Mouse (Mus musculus) G1E-ER4 (cell line): ENCODE data around the gene Dlgap4. TPM values are rescaled to one million over a fixed set of nuclear protein-coding genes. Genes with fewer than 3 reads are reported as not detected.
A peak's percentile ranks its signal among the peaks of the same experiment; 100 is the strongest.

ENCODE experiments used
- GATA1 ChIP-seq: IDR thresholded peaks from one replicate; pipeline ENCODE4 v1.8.0; 2012; ENCODE audit warnings: low read length, inconsistent platforms
- polyA plus RNA-seq: library from polyadenylated mRNA; stranded (reverse); fragments of >175 nt; gene quantifications from 2 replicates; pipeline ENCODE4 v1.2.3, GENCODE M21; 2012

Gene Dlgap4
- polyA plus RNA-seq, 1 experiment: 63.0 TPM

DNA sequence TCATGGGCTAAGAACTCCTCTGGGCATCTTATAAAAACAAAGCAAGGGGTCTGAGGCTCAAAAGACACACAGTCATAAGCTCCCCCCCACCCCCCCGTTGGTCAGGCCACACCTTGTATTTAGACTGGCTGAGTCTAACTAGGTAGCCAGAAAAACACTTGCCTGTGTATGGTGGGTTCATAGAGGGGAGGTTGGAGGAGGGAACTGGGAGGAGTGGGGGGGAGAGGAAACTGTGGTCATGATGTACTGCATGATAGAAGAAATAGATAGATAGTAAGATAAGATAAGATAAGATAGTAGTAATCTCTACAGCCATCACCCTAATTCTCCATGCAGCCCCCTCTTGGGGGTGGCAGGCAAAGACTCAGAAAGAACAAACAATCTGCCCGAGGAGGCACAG, 166.0 kb downstream of the Dlgap4 start:
- no peak for TF ChIP-seq GATA1

DNA sequence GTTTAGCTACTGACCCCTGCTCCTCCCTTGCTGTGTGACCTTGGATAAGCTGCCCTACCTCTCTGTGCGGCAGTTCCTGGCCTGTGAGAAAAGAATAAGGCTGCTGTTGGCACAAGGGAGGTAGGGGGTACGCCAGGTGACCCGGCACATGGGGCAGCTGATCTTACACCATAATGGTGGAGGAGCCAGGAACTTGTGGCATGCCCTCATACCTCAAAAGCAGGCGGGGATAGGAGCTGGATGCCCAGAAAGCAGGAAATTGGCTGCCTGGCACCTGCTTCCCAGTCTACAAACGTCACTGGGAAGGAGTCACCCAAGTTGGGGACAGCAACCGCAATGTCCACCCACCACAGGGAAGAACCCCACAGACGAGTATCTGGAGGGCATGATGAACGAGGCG, 166.6 kb downstream of the Dlgap4 start:
- TF ChIP-seq GATA1: no peak

DNA sequence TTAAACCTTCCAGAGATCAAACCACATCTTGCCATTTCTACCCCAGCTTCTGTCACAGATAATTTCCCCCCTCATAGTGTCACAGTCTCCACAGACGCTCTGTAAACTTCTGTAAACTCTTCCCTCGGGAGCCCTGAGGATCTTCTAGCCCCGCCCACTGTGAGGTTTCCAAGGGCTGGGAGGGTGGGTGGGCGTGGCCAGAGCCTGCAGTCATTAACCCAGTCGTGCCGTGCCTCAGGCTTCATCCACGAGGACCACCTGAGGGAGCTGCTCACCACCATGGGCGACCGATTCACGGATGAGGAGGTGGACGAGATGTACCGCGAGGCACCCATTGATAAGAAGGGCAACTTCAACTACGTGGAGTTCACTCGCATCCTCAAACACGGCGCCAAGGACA, 167.2 kb downstream of the Dlgap4 start:
- TF ChIP-seq GATA1: no peak

DNA sequence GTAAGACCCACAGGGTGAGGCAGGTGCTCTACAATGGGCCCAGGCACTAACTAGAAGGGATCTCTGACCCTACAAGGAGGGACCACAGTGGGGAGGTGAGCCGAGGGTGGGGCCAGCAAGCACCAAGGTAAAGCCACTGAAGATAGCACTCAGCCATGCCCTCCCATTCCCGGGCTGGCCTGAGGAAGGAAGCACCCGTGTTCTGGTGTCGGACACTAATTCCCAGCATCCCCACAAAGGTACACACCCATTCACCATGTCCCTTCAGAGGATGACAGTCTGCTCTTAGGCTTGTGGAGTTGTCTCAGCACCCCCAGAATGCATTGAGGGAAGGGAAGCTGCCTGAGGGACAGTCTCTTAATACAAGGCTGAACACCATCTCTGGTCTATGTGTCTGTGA, 167.8 kb downstream of the Dlgap4 start:
- no peak for TF ChIP-seq GATA1

DNA sequence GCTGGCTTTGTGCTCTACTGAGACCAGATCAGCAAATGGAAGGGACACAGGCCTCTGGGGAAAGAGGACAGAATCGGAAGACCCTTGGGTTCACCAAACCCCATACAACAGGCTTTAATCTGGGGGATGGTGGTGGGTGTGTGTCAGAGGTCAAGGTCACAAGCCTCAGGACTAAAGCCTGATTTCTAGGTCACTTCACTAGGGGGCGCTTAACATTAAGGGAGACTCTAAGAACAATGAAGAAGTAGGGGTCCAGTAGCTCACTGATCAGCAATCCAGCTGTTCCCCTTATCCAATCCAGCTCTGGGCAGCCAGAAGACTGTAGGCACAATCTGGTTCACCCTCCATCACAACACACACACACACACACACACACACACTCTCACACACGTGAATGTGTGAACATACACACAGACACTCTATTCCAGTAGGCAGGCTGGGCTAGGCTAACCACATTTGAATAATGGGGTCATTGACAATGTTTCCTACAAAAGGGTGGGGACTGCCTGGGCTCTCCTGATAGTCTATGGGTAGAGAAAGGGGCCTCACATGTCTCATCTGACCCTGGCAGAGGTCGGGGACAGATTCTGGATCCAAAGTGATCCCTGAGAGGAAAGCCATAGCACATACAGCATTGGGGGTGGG, 168.5 kb downstream of the Dlgap4 start:
- TF ChIP-seq GATA1: peak; percentile 13

DNA sequence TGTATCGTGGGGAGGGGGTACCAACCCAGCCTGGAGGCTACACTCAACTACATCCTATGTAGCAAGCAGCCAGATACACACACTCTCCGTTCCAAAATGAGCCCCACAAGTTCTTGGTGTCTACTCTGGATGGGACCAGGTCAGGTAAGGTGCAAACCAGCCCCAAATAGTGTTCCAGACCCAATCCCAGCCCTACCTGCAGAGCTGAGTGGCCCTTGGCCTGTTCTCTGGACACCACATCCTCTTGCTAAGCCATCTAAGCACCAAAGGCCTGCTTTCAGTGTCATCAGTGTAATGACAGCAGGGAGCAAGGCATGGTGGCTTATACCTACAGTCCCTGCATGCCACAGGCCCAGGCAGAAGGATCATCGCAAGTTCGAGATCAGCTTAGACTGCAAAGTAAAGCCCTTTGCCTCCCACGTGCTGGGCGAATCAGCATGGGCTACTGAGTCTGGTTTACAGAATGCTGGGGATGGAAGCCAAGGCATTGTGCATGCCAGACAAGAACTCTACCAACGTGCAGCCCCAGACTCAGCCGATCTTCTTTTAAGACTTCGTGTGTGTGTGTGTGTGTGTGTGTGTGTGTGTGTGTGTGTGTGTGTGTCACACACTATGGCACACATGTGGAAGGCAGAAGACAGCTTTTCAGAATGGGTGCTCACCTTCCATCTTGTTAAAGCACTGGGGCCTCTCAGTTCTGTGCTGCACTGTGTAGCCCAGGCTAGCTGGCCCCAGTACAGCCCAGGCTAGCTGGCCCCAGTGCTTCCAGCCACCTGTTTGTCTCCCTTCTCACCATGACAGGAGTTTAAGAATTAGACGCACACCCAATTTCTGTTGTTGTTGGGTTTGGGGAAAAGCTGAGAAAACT, 169.2 kb downstream of the Dlgap4 start:
- no peak for TF ChIP-seq GATA1

DNA sequence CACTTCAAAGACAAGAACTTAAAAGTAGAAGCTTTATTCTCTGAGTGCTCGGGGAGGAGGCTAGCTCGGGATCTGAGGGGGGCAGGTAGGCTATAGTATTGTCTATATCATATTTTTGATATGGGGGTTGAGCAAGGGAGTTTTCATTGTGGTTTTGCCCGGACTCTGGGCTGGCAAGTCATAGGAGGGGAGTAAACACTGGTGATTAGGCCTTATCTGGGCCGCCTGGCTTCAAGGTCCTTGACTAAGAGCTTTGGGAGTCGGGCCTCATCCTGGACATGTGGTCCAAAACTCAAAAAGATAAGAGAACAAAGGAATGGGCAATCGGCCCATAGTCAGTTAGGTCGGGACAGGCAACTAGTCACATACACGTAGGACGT, 169.8 kb downstream of the Dlgap4 start:
- peak; percentile 92 for TF ChIP-seq GATA1

DNA sequence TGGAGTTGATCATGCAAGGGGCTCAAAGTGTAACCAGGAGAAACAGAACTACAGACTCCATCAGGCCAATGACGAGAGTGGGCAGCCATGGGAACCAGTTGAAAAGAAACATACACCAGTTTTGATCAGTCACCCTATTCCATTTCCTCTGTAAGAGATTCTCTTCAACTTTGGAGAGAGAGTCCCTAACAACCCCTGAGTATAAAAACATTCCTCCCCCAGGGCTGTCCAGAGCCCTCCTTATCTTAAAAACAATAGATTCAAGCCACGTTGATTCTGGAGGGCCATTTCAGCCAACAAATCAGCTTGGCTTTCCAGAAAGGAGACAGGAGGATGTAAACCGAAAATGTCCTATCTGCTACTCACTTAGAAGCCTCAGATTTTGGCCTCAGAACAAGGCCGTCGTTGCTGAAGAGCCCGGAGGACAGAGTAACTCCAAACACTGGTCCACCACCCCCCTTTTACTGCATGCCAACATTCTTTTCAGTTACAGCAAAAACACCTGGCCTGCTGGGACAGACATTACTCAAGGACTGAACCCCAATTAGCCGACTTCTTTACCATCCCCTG, 170.6 kb downstream of the Dlgap4 start:
- no peak for TF ChIP-seq GATA1

DNA sequence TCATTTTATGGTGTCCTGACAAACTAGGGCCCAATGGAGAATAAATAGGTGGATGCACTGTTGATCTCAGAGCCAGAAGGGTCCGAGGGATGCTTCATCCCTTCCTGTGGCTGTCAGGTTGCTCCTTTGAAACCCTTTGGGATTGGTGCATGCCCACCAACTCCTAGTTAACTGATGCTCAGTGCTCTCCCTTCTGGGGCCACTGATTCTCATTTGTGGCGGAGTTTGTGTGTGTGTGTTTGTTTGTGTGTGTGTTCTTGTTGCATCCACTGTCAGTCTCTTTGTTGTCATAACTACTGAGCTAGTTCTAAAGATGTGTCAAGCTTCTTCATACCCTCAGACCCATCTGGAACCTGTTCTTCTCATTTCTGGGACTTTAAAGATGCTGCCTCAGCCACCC, 171.4 kb downstream of the Dlgap4 start:
- no peak for TF ChIP-seq GATA1

DNA sequence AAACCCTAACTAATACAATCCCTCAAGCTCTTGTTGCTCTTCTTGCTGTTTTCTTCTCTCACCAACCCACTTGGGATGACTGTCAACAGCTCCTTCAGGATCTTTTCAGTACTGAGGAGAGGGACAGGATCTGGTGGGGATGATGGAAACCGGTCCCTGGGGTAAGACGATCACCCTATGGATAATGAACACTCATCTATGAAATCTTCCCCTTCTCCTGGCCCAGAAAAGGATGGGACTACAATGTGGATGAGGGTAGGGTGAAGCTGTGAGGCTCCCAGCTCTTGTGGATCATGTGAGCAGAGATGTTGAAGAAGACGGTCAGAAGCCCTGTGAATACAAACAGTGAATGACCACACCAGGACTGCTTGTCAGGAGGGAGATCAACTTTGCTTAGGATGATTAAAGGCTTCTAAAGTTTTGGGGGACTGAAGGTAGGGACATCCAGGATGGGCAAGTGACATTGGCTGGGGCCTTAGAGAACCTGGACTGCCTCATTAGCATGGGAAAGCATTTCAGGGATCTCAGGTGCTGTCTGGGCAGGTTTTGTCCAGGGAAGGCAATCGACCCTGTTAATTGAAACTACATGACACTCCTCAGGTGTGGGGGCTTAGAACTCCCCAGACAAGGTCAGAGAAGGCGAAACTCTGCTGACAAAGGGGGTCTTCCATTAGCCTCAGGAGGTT, 173.7 kb downstream of the Dlgap4 start:
- no peak for TF ChIP-seq GATA1

DNA sequence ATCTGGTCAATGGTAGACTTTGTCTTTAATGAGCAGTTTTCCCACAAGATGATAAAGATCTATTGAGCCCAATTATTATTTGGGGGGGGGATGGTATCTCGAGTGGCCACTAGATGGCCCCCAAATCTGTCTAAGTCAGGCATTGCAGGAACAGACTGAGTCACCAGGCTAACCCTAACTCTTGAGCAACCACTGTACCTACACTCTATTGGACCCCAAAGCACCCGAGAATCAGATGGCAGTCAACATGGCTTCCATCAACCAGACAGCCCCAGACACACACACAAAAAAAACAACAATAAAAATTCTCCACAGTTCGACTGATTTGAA, 174.2 kb downstream of the Dlgap4 start:
- no peak for TF ChIP-seq GATA1

DNA sequence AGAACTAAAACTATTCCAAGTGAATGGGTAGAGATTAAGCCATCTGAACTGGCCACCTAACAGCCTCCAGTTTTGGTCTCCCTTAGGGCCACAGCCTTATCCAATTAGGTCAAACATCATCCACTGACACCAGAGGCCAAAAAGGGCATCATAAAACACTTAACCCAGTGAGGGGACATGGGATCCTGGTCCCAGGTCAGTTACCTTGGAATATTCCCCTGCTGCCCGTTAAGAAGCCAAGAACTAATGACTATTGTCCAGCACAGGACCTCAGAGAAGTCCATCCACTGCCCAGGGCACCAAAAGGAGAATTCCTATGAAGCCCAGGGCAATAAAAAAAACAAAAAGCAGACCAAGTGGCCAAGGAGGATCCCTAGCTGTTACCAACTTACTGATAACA, 175.3 kb downstream of the Dlgap4 start:
- no peak for TF ChIP-seq GATA1

DNA sequence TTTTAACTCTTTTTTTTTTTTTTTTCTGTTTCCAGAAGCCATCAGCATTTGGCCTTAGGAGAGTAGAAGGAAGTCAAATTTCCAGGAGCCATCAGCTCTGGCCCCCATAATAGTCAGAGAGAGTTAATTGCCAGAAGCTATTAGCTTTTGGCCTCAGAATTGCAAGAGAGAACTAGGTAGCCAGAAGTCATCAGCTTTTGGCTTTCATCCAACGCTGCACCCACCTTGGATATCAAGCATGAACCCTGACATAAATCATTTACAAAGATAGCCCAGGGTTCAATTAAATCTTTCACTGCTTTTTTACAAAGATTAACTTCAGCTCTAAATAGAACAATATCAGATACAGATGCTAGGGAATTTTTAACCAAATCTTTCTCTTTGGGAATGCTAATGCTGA, 185.0 kb downstream of the Dlgap4 start:
- no peak for TF ChIP-seq GATA1

DNA sequence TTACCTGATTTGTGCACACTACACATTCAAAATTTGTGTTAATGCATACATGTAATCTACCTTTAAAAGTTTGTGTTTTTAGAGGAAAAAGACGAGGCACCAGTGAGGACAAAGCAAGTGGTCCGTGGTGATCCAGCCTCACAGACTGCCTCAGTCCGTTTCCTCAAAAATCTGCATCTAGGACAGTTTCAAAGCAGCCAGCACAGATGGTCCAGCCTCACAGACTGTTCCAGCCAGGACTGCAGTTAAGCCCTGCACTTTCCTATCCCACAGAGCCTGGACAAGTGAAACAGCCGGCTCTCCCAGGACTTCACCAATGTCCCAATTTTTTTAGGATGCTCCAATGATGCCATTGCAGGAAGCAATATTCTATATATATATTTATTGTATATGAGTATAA, 187.5 kb downstream of the Dlgap4 start:
- no peak for TF ChIP-seq GATA1

DNA sequence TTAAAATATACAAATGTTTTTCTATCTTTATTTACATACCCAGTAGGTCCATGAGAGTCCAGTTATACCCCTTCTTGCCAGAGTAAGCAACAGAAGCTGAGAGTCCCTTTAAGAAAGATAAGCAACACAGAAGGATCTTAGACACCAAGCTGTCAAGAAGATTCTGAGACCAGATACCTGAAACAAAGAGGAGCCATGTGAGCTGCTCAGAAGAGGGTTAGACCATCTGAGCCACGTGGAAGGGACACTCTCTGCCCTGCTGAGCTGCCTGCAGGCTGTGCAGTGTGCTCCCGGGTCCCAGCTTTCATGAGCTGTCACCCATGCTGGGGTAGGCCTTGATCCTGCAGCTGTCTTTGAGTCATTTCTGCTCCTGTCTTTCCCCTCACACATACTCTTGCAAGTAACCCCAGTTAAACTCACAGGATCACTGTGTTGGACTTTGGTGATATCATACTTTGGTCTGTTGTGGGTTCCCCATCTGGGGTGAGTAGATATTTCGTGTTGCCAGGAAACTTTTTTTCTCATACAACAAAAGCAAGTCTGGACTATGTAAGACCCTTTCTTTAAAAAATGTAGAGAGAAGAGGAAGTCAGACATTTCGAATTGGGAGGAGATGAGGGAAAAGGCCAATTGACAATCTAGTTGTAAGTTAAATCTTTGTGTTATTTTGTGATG, 190.3 kb downstream of the Dlgap4 start:
- no peak for TF ChIP-seq GATA1

DNA sequence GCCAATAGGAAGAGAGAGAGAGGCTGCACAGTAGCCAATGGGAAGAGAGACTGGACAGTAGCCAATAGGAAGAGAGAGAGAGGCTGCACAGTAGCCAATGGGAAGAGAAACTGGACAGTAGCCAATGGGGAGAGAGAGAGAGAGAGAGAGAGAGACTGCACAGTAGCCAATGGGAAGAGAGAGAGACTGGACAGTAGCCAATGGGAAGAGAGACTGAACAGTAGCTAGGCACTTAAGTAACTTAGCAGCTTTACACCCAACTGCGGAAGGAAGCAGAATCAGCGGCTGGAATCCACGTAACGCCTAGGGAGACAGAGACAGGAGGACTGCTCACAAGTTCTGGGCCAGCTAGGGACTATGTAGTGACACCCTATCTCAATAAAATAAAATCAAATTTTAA, 191.1 kb downstream of the Dlgap4 start:
- no peak for TF ChIP-seq GATA1
